Mouse (Mus musculus): Measurements from ENCODE around the gene Smg9.
A peak's percentile ranks its signal among the peaks of the same experiment; 100 is the strongest.

The Smg9 gene

DNA sequence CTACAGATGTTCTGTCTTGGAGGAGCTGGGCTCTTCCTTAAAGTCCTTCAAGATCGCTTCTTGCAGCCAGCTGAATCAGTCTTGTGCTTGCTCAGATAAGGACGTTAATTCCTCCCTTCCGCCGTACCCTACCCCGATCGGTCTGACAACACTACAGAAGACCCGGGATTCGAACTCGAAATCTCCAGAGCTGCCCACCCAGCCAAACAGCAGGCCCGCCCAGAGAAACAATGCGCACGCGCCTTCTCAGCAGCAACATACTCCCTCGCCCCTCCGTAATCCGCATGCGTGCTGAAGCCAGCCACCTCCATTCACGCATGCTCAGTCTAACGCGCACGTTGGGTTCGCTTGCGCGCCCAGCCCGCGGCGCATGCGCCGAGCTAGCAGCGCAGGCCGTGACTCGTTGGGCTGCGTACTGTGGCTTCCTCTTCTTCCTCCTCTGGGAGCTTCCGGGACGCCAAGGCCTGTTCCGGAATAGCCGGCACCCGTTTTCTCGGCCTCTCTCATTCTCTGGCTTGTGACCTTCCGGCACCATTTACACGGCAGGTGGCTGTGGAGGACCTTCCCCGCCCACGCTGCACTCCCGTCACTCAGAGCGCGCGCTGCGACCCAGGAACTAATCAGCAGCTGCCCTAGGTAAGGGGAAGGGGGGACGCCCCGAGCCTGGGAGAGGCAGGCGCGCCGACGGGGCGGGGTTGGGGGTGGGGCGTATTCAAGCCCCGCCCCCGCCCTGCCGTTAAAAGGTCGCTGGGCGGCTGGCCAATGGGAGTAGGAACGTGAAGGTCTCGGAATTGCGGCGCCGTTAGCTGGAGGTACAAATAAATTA is at the start of gene Smg9:
Gene Smg9 (plus strand): TSS at position 364 of the 826 bp plus-strand sequence.
- DNase-seq (ENCODE audit: low spot score), result peak; percentile 85

DNA sequence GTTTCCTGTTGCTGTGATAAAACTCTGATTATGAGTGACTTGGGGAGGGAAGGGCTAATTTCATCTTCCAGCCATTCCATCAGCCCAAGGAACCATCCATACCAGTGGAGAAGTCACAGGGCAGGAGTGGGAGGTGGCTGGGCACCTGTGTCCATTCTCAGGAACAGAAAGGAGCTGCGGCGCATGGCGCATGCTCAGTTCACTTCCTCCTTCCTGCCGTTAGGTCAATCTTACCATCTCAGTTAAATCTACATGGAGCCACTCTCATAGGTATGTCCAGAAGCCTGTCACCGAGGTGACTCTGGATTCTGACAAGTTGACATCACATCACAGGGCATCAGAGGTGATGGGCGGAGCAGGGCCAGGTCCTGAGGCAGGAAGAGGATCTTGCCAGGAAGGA is 43.8 kb upstream of the Smg9 start:
- DNase-seq (ENCODE audit: low spot score), result no peak

DNA sequence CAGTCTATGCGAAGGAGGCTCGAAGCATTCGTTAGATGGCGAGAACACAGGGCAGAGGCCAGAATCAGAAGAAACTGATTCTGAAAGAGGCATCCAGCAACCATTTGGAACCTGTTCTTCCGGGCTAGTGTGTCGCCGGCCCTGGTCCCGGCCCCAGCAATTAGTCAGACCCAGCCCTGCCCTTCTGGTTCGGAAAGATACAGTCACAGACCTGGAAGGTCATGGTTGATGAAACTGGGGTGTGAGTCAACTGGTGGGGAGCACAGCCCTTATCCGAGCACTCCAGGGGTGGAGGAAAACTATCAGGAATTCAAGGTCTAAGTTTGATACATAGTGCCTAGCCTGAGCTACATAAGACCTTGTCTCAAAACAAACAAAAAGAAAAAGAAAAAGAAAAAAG is 43.3 kb upstream of the Smg9 start:
- DNase-seq (ENCODE audit: low spot score), result no peak

- DNase-seq (ENCODE audit: low spot score), result no peak
Observed at GRCm38 (mm10) chr7:24357899-24358298, 41.5 kb upstream of the Smg9 start.

DNA sequence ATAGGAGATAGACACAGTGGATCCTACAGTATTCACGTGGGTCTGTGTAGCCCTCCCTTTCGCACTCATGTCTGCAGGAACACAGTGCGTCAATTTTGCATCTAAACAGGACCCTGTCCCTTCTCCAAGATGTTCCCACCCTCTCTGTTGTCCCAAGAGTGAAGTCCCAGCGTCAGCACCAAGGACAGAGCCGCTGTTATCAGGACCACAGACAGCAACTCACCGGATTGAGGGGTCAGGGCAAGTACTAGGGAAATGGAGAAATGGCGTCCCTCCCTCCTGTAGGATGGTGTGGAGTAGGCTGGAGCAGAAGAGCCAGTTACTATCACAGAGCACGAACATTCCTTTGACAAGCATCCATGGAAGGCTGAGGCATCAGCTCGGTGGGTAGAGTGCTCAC is 40.1 kb upstream of the Smg9 start:
- no peak for DNase-seq (ENCODE audit: low spot score)

DNA sequence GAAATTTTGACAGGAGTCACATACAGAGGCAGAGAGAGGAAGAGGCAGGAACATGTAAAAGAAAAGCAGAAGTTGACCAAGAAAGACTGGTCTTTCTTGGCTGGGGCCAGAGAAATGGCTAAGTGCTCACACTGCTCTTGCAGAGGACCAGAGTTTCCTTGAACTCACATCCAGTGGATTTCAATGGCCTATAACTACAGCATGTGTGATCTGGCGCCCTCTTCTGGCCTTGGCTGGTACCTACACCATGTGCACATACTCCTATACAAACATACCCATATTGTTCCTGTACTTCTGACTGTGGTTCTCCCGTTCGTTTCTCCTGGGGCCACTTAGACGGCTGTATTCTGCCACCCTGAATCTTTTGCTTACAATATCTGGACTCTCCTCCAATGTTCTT is 38.4 kb upstream of the Smg9 start:
- no peak for DNase-seq (ENCODE audit: low spot score)

DNA sequence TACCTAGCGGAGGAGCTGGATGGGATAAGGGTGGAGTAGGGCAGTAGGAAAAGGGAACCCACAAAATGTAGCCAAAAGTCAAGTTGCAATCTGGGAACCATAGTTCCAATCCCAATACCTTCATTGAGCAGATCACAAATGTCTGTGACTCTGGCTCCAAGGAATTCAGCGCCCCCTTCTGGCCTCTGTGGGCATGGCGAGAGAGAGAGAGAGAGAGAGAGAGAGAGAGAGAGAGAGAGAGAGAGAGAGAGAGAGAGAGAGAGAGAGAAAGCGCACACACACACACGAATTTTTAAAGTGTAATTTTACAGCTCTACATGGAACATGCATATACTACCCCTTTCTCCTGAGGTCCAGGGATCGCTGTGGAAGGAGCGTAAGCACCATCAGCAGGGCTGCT is 36.2 kb upstream of the Smg9 start:
- DNase-seq (ENCODE audit: low spot score), result no peak

GRCm38 (mm10) chr7:24364827-24365226 is 34.6 kb upstream of the Smg9 start:
- peak; percentile 59 for DNase-seq (ENCODE audit: low spot score)

GRCm38 (mm10) chr7:24365258-24366014 is 34.0 kb upstream of the Smg9 start:
- no peak for DNase-seq (ENCODE audit: low spot score)

DNA sequence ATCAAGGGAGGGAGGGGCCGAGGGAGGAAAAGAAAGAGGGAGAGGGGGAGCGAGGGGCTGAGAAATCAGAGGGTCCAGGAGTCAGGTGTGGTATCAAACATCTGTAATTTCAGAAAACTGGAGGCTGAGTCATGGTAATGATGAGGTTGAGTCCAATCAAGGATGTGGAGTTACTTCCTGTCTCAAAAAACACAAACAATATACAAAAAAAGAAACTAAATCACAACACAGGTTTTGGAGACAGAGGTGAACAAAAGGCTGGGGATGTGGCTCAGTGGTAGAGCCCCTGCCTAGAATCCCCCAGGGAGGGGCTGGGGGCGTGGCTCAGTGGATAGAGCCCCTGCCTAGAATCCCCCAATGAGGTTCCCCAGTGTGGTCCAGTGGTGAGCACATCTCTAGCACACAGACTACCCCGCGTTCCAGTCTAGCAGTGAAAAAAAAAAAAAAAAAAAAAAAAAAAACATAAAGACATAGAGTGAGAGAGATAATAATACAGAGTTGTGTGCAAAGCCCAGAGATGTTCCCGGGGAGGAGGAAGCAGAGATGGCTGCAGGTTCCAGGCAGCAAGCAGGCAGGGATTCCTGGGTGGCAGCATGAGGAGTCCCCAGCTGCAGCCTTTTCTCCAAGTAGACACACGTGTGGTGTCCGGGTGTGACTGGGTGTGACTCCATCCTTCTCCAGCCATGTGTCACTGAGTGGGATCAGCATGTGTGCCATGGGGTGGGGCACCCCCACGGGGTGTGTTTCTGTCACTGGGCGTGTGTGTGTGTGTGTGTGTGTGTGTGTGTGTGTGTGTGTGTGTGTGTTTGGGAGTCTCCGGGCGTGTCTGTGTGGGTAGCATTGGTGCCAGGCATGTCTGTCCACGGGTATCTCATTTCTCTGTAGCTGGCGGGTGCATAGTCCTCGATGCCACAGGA is 32.4 kb upstream of the Smg9 start:
- no peak for DNase-seq (ENCODE audit: low spot score)

GRCm38 (mm10) chr7:24368226-24368625 is 31.2 kb upstream of the Smg9 start:
- DNase-seq (ENCODE audit: low spot score), result no peak

GRCm38 (mm10) chr7:24368946-24369345 is 30.5 kb upstream of the Smg9 start:
- no peak for DNase-seq (ENCODE audit: low spot score)

- DNase-seq (ENCODE audit: low spot score), result no peak
Observed at GRCm38 (mm10) chr7:24369731-24370541, 29.5 kb upstream of the Smg9 start, which contains the start of gene Kcnn4. Kcnn4 (plus strand) TSS chr7:24370263.

- DNase-seq (ENCODE audit: low spot score), result no peak
Observed at GRCm38 (mm10) chr7:24371012-24371808, 28.2 kb upstream of the Smg9 start.

DNA sequence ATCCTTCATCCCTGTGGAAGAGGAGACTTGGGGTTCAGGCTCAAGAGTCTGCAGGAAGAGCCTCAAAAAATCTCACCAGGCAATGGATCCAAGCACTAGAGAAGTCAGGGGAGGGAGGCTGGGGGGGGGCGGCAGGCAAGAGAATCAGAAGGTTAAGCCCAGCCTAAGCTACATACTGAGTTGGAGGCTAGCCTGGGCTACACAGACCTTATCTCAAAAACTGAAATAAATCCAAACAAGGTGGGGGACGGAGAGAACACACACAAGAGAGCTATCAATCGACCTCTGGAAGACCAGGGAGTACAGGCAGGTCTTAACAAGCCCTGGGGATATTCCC is 27.6 kb upstream of the Smg9 start:
- DNase-seq (ENCODE audit: low spot score), result no peak

- DNase-seq (ENCODE audit: low spot score), result no peak
Observed at GRCm38 (mm10) chr7:24372300-24372699, 27.1 kb upstream of the Smg9 start.

DNA sequence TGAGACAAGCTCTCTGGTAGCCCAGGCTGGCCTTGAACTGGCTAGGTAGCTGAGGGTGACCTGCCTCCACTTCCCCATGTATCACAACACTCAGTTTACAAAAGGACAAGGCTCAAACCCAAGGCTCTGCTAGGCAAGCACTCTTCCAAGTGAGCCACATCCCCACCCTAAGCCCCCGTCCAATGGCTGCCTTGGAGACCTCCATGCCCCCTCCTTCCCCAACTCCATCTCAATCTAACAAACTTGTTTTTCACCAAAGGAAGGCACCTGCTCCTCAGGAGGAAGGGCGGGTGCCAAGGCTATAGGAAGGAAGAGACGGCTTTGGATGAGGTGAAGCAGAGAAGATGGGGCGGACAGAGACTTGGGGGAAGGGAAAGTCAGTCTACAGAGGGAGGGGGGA is 26.6 kb upstream of the Smg9 start:
- DNase-seq (ENCODE audit: low spot score), result no peak

GRCm38 (mm10) chr7:24373538-24374379 is 25.7 kb upstream of the Smg9 start:
- DNase-seq (ENCODE audit: low spot score), result no peak

DNA sequence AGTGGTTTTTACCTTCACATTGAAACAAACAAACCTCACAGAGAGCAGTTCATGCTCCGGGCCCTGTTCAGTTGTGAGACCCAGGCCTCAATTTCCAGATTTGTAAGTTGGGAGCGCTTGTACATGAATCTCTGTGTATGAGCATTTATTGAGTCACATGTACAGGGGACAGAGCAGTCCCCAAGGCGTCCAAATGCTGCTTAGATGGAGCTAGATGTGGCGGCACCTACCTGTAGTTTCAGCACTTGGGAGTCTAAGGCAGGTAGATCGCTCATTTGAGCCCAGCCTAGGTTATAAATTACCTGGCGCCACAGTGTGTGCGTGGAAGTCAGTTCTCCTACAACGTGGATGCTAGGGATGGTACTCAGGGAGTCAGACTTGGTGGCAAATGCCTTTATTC is 23.0 kb upstream of the Smg9 start:
- DNase-seq (ENCODE audit: low spot score), result no peak
